Mouse (Mus musculus) B cell, adult 67 days (primary cell): Measurements from ENCODE around the gene Fam208b. TPM values are rescaled to one million over a fixed set of nuclear protein-coding genes. Genes with fewer than 3 reads are reported as not detected.

ENCODE experiments used
- total RNA-seq, 2 experiments: library from RNA; stranded (reverse); gene quantifications; 4 replicates each; pipeline ENCODE4 v1.2.4; 2023

Gene Fam208b
- 10 to 100 TPM; 74.2 to 80.1 TPM for total RNA-seq

DNA sequence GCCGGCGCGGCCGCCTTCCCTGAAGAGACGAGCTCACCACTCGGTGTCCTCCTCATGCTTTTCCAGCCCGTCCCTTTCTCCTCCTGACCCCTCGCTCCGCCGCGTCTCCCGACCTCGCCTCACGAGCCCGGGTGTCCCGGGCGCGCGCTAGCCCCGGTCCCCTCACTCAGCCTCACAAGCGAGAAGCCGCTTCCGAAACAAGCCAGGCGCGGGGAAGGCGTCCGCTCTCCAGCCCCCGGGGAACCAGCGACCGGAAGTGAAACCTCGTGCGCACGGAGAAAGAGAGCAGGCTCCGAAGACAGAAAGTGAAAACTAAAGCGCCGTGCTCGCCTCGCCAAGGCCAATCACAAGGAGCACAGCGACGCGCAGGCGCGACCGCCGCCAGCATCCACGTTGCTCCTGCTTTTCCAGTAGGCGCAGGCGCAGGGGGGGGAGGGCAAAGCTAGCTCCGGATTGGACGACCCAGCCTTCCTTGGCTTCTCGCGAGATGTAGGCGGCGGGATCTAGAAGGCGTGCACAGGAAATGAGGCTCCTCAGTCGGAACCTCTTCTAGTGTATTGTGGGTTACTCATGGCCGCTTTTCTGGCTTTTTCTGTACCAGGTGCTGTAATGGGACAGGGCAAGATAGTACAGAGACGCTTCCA is at the start of gene Fam208b:
Gene Fam208b (minus strand): TSS at position 314 of the 644 bp plus-strand sequence.

DNA sequence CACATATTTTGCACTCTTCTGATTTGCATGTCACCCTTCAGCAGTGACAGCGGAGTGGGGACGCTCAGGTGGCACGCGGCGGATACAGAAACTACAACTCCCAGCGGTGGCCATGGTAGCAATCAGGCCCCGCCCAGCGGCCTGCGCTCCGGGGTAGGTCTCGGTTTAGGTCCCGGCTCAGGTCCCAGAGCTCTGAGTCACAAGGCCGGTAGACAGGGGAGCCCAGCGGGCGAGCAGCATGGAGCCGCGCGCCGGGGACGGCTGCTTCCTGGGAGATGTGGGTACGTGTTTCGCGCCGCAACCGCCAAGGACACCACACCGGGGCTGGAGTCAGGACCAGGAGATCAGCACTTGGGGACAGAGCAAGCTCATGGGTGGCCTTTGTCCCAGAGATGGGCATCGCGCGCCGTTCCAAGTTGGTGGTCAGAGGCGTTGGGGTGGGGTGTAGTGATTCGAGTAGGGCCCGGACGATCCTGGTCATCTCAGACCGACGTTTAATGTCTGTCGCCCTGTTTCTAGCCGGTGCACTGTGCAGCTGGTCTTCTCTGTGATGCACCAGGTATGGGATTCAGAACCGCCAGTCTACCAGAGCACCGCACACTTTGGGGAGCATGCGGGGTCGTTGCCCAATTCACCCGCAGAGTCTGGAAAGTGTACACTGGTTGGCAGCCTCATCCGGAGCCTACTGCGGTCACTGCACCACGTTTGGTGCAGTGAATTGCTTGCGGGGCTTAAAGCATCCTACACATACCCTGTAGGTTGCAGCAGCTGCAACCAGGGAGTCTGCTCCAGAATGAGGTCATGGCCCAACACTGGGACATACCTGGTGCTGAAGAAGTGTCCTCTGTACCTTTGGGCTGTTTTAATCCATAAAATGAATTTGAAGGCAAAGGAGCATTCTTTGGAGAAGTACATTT is 23.2 kb upstream of the Fam208b start, which contains the start of gene Asb13:
Gene Asb13 (plus strand): TSS at position 138 of the 917 bp plus-strand sequence.

DNA sequence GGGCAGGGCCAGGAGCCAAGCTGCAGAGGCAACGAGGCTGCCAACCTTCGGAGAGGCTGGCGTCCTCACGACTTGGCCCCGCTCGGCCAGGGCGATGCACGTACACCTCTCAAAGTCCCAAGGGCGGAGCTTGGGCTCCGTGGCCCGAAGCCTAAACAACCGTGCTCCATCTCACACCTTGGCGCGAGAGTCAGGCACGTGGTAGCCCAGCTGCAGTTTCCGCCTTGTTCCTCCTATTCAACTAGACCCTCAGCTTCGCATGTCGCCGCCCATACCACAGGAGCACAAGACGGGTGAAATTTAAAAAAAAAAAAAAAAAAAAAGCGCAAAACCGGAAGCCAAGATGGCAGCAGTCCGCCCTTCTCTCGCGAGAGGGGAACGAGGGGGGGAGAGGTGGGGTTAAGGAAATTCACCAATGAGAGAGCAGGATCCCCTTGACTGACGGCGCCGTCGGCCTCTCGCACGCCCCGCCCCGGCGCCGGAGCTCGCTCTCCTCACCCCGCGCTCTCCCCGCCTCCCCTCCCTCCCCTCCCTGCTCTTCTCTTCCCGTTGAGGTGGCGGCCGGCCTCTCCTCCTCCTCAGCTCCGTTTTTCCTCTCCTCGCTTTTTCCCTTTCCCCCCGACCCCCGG is 73.2 kb downstream of the Fam208b start, which contains the start of gene Gdi2:
Gene Gdi2 (plus strand): TSS at position 470 of the 629 bp plus-strand sequence.

Other genes starting within 250 kb of the Fam208b start
- 100 to 1,000 TPM; 402 to 430 TPM for gene Gdi2, start 73.0 kb downstream of the Fam208b start, total RNA-seq
- 10 to 100 TPM; 38.7 to 40.2 TPM for gene Asb13, start 22.9 kb upstream of the Fam208b start, total RNA-seq
- gene Calml3, start 193.2 kb upstream of the Fam208b start, total RNA-seq: not detected
- gene Calm4, start 226.6 kb upstream of the Fam208b start, total RNA-seq: not detected
- not detected for gene Calm5, start 243.1 kb upstream of the Fam208b start, total RNA-seq